Mouse (Mus musculus): ENCODE results near the gene Wdr73.

GRCm38 (mm10) chr7:80875727-80876126, 25.3 kb downstream of the Wdr73 start:
- TF ChIP-seq CTCF (IDR thresholded peaks at IDR 0.05; ENCODE audit: low read depth) (no peak), EP300 (IDR thresholded peaks at IDR 0.05; ENCODE audit: low read depth) (no peak)

Measured in heart, postnatal 0 days (tissue).